Mouse (Mus musculus): ENCODE measurements at regions not wholly inside any gene's neighbourhood (a gene's known extent, or its start where the extent isn't known, plus 50 kb on each side); places are given as distances from the start of the nearest gene placed in this dataset.

DNA sequence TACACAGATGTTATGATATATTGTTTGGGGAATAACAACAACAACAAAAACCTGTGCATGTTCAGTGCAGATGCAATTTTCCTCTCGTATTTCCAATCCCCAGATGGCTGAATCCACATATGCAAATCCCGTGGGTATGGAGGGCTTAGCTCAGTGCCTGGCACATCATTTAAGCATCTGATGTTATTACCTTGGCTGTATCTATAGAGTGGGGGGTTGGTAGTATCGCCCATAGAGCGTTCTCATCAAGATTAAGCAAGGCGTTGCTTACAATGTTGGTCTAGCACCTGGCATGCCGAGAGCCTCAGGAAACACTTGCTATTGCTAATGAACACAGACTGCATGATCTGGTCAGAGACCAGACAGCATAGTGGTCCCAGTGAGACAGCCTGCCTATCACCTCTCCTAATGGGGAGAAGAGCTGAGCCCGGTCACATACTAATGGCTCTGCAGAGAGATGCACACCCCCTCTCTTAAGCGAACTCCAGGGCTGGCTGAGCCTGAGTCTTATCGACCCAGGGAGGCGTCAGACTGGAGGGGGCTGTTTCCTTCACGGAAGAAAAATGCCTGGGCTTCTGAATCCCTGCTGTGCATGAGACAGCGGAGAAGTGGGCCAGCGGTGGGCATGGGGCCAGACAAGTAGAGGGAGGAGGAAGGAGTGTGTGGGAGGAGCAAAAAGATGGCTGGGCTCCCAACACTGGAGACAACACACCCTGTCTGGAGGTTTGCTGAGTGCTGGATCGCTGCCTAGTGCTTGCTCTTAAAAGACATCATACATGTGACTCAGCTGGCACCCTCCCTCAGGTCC, 190.9 kb upstream of the Ncam1 start:
- TF ChIP-seq POLR2A (IDR thresholded peaks at IDR 0.05; ENCODE audit: borderline replicate concordance, insufficient read depth, low read length) (no peak), CTCF (IDR thresholded peaks at IDR 0.05; ENCODE audit: borderline replicate concordance, insufficient read depth, low read depth, low read length) (no peak)

All from cerebellum, adult 2 months (tissue).